Mouse (Mus musculus): ENCODE results near the gene Tldc1.

GRCm38 (mm10) chr8:119727093-119727492 lies 51.1 kb downstream of the Tldc1 start:
- TF ChIP-seq POLR2A (IDR thresholded peaks at IDR 0.05; ENCODE audit: low read depth, low read length) = no peak
- no peak for TF ChIP-seq CTCF (IDR thresholded peaks at IDR 0.05; ENCODE audit: extremely low read depth, insufficient read length, insufficient replicate concordance, low read depth, low read length)
